Mouse (Mus musculus) fibroblast of lung, adult 2 months (primary cell): ENCODE results near the gene Gm10778.
"Not testable (repeated sequence)": the region's sequence is repeated elsewhere in the genome, so short reads cannot be mapped to it uniquely, and the experiment has no call there.

Experiments used
- DNase-seq: peaks from one replicate; pipeline ENCODE4 v3.0.0-alpha.2; 2011; ENCODE audit warnings: low read depth

The Gm10778 gene

GRCm38 (mm10) chr10:81628390-81628789 lies 20.5 kb upstream of the Gm10778 start, which contains the start of gene Ankrd24:
Gene Ankrd24 (plus strand): TSS chr10:81628540.
- no peak for DNase-seq

GRCm38 (mm10) chr10:81633253-81634099 lies 15.4 kb upstream of the Gm10778 start:
- DNase-seq = peak; percentile 55

- no peak for DNase-seq
These were observed 12.5 kb upstream of the Gm10778 start for GRCm38 (mm10) chr10:81636338-81636737.

GRCm38 (mm10) chr10:81638101-81638500 lies 10.8 kb upstream of the Gm10778 start:
- no peak for DNase-seq

GRCm38 (mm10) chr10:81640825-81641224 lies 8.0 kb upstream of the Gm10778 start:
- not testable (repeated sequence) for DNase-seq

GRCm38 (mm10) chr10:81641566-81641965 lies 7.3 kb upstream of the Gm10778 start:
- no peak for DNase-seq

- DNase-seq = no peak
These were observed 6.7 kb upstream of the Gm10778 start for GRCm38 (mm10) chr10:81641978-81642647.

GRCm38 (mm10) chr10:81642648-81643448 lies 6.0 kb upstream of the Gm10778 start:
- no peak for DNase-seq

- peak; percentile 90 for DNase-seq
These were observed 5.3 kb upstream of the Gm10778 start for GRCm38 (mm10) chr10:81643449-81644055.

- no peak for DNase-seq
These were observed 4.7 kb upstream of the Gm10778 start for GRCm38 (mm10) chr10:81644162-81644561.

- no peak for DNase-seq
These were observed 4.1 kb upstream of the Gm10778 start for GRCm38 (mm10) chr10:81644716-81645115.

- DNase-seq = no peak
These were observed 3.5 kb upstream of the Gm10778 start for GRCm38 (mm10) chr10:81645391-81645790.

GRCm38 (mm10) chr10:81646015-81646555 lies 2.8 kb upstream of the Gm10778 start:
- DNase-seq = peak; percentile 64

GRCm38 (mm10) chr10:81655178-81655577 lies 6.3 kb downstream of the Gm10778 start:
- DNase-seq = no peak

GRCm38 (mm10) chr10:81656174-81656573 lies 7.3 kb downstream of the Gm10778 start:
- DNase-seq = no peak

GRCm38 (mm10) chr10:81687114-81687513 lies 38.3 kb downstream of the Gm10778 start:
- not testable (repeated sequence) for DNase-seq

- not testable (repeated sequence) for DNase-seq
These were observed 55.9 kb downstream of the Gm10778 start, which contains the start of gene Zfp433 for GRCm38 (mm10) chr10:81704531-81705301. Gene Zfp433 (plus strand): TSS chr10:81704825.
